Mouse (Mus musculus) liver, adult 2 months (tissue): ENCODE results near the gene Blmh.

ENCODE experiments used
- CTCF ChIP-seq: fragments of 200-500 bp; IDR thresholded peaks from 2 replicates; pipeline ENCODE4 v1.5.1; 2011; ENCODE audit warnings: low read depth, low read length, control low read depth
- POLR2A ChIP-seq: fragments of 200-500 bp; IDR thresholded peaks from 2 replicates; pipeline ENCODE4 v1.6.1; 2011; ENCODE audit warnings: low read length, control low read depth; ENCODE audit not compliant: insufficient read depth; ENCODE audit errors: extremely low read depth

DNA sequence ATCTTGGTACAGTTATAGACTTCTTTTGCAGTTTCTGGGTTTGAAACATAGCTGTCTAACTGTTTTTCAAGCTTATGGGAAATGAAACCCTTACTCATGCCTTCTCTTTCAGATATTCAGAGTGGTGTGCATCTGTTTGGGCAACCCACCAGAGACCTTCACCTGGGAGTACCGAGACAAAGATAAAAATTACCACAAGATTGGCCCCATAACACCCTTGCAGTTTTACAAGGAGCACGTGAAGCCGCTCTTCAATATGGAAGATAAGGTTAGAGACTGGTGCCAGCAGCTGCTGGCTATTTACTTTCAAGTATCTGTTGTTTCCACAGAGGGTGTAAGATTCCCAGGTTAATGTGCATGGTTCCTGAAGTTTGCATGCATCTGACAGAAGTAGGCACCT lies 41.1 kb downstream of the Blmh start:
- TF ChIP-seq POLR2A, result no peak
- TF ChIP-seq CTCF, result no peak
